Mouse (Mus musculus): Measurements from ENCODE around the gene Pitpnm3.

Gene Pitpnm3

GRCm38 (mm10) chr11:72086251-72087046 is 49.1 kb downstream of the Pitpnm3 start:
- DNase-seq: no peak

DNA sequence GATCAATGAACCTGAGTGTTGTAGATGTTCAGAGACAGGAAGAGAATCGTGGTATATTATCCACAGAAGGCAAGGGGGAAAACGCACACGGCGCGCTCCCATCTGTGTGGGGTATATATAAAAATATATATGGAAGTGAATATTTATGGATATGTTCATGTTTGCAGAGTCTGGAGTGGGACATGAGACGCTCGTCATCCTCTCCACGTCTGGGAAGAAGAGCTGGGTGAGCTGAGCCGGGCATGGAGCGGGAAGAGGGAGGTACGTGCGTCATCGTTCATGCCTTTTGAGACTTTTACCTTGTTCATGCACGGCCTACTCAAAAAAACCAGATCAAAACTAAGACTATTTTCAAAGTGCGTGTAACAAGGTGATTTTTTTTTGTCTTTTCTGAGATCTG is 51.2 kb downstream of the Pitpnm3 start:
- DNase-seq: no peak

DNA sequence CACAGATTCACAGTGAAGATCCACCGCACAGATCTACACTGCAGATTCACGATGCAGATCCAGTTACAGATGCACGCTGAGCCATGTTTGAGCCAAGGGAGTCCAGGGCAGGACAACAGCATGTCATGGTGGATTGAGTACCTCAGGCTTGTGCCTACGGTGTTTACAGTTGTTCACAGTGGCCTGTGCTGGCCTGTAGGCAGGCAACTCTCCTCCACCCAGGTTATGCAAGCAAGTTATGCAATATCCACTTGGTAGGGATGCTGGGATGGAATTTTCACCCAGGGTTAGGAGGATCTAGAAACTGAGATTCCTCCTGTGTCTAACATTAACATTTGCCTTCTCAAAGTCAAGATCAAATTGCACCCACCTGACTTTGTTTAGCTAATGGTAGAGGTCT is 53.0 kb downstream of the Pitpnm3 start:
- DNase-seq: no peak

DNA sequence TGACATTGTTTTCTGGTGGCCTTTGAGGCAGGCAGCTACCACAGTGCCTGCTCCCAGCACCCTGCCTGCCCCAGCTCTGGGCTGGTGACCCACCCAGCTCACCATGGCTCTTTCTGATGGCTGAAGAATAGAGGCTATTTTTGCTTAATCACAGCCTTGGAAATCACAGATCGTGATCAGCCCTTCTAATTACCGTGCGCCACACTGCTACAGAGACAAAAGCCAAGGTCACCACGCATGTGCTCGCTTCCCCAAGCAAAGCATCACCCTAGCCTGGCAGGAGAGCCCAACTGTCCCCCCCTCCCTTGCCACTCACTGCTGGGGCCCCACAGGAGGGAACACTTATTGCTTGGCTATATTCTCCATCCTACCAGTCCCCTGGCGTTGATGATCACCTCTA is 55.1 kb downstream of the Pitpnm3 start:
- DNase-seq: no peak

- DNase-seq: no peak
Measured at GRCm38 (mm10) chr11:72078647-72079046, 56.9 kb downstream of the Pitpnm3 start.

DNA sequence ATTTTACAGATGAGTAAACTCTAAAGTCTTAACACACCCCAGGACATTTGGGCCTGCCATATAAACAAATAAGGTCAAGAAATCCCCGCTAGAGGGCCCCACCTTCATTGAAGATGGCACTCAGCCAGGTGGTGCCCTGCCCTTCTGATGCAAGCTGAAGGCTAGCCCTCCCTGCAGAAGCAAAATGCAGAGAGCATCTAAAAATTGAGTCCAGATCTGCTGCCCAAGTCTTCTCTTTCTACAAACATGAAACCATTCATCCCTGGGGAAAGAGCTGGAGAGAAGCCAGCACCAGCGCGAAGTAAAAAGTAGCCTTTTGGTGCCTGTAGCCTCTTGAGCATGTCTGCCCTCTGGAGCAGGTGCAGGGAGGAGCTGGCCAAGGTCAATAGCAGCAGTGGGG is 57.5 kb downstream of the Pitpnm3 start:
- no peak for DNase-seq

GRCm38 (mm10) chr11:72074230-72074629 is 61.3 kb downstream of the Pitpnm3 start:
- DNase-seq: no peak

GRCm38 (mm10) chr11:72072331-72072905 is 63.2 kb downstream of the Pitpnm3 start:
- no peak for DNase-seq

GRCm38 (mm10) chr11:72070733-72071132 is 64.8 kb downstream of the Pitpnm3 start:
- no peak for DNase-seq

DNA sequence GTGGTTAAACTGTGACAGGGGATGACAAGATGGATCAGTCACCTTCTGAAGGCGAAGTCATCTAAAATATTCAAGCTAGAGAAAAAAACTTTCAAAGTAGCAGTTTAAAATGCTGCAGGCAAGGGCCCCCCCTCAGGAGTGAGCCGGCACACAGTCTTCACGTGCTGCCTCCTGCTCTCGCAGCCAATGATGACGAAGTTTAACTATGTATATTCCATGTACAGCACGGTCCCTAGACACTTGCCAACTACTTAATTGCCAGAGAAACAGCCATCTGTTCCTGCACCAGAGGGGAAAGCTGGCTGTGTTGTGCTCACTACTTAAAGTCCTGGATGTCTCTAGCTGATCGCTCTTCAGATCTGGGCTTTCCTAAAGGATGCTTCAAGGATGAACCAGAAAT is 67.6 kb downstream of the Pitpnm3 start:
- DNase-seq: no peak

GRCm38 (mm10) chr11:72067326-72067725 is 68.3 kb downstream of the Pitpnm3 start:
- no peak for DNase-seq

DNA sequence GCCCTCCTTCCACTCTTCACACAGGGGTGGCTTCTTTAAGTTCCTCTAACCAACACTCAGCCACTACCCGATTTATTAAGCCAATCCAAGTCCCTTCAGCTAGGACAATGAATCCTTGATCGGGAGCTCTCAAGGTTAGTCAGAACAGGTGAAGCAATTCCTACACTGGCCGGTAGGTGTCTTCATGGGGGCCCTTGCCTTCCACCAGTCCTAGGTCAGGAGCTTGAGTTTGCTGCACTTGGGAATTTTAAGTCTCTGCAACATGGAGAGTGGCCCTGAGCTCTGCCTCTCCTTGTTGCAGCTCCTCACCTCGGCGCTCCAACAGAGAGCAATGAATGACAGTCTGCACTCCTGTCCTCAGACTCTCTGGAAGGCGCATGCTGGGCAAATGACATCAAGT is 69.2 kb downstream of the Pitpnm3 start:
- DNase-seq: peak; percentile 28

DNA sequence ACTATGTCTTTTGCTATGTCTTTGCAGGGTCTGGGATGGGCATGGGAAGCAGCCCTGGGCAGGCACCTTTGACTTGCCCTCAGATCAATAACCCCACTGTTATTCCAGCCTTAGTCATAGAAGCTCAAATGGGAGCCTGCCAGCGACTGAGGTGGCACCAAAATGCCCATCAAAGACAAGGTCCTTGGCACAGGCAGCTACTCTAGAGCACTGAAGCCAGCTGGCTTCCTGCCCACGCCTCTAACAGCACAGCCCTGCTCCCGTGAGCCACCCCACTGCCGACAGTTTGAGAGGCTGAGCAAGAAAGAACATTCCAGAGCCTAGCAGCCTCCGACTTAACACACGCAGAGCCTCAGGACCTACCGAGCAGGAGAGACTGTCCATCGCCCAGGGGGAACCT is 70.5 kb downstream of the Pitpnm3 start:
- DNase-seq: no peak

DNA sequence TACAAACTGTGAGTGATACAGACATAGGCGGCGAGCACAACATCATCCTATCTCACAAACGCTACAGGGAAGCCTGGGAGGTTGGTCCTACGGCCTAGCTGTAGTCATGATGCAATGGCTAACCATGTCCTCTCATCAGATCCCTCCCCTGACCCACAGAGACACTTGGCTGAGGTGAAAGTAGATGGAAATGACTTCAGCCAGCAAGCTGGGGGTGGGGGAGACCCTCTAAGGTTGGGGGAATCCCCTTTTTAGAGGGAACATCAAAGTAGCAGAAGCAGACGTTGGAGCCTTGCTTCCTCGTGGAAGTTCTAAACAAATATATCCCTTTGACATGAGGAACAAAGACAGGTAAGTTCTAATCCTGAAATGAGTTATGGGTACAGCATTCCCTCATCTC is 71.2 kb downstream of the Pitpnm3 start:
- DNase-seq: no peak

- DNase-seq: no peak
Measured at GRCm38 (mm10) chr11:72061093-72061620, 74.4 kb downstream of the Pitpnm3 start.

DNA sequence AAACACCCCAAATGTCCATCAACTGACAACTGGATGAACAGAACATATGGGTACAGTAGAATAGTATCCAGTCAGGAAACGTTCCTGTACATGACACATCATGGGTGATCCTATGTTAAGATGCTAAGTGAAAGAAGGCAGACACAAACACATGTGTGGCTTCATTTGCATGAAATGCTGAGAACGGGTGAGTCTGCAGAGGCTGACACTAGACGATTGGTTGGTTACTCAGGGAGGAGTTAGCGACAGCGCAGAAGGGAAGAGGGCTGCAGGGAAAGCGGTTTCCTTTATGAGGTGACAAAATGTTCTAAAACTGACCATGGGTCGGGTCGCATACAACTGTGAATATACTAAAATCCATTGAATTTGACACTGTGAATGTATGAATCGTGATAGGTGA is 75.2 kb downstream of the Pitpnm3 start:
- DNase-seq: no peak

DNA sequence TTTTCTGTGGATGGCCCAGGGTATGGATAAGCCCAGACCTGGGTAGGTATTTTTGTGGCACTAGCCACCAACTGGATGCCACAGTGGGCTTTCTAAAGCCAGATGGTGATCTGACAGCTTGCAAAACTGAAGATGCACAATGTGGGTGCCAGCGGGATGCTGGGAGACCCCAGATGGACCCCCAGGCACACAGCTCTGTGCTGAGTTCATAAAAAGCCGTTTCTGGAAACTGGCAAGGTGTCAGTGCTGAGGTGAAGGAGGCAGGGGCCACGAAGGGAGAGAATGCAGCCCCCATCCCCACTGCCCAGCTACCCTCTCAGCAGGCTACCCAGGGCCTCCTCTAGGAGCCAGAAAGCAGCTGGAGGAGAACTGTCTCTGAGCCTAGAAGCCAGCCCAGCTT is 78.4 kb downstream of the Pitpnm3 start:
- DNase-seq: no peak

DNA sequence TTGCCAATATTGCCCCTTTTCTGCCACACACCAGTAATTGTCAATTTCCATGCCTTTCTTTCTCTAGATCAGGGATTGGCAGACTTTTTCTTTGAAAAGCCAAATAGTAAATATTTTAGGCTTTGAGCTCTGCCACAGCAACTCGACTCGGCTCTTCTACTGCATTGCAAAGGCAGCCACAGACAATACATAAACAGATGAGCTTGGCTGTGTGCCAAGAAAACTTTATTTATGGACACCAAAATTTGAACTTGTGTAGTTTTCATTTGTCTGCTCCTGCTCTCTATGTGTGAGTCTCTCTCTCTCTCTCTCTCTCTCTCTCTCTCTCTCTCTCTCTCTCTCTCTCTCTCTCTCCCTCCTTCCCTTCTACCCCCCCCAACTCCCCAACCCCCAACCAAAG is 80.4 kb downstream of the Pitpnm3 start:
- no peak for DNase-seq

GRCm38 (mm10) chr11:72052636-72053035 is 82.9 kb downstream of the Pitpnm3 start:
- DNase-seq: peak; percentile 76

DNA sequence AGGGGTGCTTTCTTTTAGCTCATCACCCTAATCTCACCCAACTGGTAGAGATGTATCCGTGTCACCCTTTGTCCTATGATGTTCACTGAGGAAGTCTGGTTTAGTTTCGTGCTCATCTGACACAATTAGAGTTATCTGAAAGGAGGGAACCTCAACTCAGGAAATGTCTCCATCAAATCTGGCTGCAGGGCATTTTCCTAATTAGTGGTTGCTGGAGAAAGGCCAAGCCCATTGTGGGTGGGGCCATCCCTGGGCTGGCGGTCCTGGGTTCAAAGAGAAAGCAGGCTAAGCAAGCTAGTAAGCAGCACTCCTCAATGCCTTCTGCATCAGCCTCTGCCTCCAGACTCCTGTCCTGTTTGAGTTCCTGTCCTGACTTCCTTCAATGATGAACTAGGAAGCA is 83.4 kb downstream of the Pitpnm3 start:
- no peak for DNase-seq

DNA sequence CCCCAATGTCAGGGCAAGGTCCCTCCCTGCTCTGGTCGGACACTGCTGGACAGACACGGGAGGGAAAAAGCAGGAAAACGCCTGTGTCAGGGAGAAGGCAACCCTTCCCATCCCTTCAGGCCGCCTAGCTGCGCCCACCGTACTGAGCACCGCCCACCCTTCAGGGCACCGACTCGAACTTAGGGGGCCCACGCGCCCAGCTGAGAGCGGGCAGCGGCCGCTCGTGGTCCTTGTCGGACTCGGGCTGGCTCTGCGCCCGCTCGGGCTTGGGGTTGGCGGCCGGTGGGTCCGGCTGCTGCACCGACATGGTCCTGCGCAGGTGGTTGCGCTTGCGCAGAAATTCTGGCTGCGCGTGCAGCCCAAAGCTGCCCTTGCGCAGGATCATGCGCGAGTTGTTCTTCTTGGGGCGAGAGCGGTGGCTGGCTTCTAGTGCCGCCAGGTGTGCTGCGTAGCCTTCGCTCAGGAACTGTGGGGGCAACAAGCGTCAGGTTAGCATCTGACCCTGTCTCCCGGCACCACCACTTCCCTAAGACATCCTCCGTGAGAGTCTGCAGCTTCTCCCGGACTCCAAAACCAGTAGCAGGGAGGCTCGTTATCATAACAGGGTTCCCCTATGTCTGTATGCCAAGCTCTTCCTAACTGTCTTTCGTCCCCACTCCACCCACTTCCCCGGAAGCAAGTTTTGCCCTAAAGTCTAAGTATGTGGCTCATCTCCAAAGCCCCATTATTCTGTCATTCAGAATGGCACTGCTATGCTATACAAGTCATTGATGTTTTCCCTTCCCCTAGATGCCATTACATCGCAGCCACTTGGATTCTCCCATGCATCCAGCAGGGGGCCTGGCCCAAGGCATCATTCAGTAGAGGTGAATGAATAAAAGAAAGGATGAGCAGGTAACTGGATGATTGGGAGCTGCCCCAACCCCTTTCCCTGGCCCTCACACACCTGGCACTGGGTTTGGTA is 84.4 kb downstream of the Pitpnm3 start:
- no peak for DNase-seq

DNA sequence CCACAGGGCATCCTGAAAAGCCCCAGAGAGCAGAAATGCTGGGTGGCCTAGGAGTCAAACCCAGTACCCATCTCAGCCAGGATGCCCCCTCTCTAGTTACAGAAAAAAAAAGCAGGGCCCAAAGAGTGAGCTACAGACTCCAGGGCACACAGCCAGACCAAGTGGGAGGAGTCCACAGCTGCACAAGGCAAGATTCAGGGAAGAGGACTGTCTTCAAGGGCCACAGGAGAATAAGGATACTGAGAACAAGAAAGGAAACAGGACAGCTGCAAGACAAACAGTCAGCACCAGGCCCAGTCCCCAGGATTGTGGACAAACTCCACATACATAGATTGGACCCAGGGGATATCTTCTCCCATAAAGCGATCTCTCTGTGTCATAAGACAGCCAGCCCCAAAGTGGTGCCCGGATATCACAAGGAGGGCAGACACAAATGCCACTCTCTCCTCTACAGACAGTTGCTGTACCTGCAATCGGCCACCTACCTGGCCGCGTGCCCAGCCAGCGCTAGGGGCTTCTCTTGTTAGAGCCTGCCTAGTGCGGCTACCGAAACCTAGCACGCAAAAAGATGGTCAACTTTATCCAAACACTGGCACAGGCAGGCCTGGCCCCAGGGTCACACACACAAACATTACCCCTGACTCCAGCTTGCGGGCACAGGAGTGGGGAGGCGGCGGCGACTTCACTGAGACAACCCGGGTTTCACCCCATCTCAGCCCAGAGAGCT is 85.2 kb downstream of the Pitpnm3 start:
- no peak for DNase-seq

Data from thymus, postnatal 14 days (tissue).